ENCODE assay signal across 8 mouse cellular contexts in the genomic region with DNA sequence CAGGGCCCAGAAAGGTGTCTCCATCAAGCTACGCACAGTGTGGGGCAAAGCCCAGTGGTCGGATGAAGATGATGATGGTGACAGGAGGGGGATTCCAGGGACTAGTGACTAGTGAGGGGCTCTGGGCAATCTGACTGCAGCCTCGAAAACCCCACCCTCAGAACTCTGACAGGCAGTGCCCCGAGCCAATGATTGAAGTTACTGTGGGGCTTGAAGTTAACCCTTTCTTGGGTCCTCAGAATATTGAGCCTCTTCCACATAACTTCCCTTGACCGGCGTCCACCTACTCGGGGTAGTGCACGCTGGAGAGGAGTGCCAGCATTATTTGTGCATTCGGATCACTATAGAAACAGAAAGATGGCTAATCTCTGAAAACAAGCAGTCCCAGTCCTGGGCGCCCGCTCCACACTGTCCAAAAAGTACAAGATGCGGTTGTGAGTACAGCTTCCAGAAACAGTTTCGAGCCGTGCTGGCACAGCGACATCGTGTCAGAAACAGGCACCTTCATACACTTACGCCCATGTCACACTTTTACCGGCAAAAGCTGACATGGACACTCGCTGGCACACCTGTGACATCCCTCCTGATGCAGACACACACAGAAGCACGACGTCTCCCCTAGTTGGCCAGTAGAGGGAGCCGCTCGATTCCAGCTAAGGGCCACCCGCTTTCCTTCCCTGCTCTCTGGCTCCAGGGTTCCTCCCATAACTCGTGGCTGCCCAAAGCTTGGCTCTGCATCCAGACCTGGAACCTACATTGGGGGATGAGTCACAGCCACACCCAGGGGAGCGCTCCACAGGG. TPM values are rescaled to one million over a fixed set of nuclear protein-coding genes. Genes with fewer than 3 reads are reported as not detected.
DNase-seq lines count a peak whose midpoint lies in the region; ATAC-seq lines count a peak whose summit lies in the region.

No protein-coding gene starts in this region.

- peak overlapping the region; percentile 98 for H3K27ac ChIP-seq in hindbrain, embryonic 16.5 days (ENCODE audit: low read depth, low read length)

- ATAC-seq in hindbrain, embryonic 16.5 days: peak; percentile 68

- peak overlapping the region; percentile 96 for H3K4me2 ChIP-seq in hindbrain, embryonic 16.5 days (ENCODE audit: low read length)

- H3K9me3 ChIP-seq in hindbrain, embryonic 16.5 days (ENCODE audit: control insufficient read depth, low read length): no peaks in the 10 kb centered on the region

- peaks cover 27% of the 10 kb centered on the region for H3K4me1 ChIP-seq in hindbrain, embryonic 16.5 days (ENCODE audit: control insufficient read depth, insufficient read depth, low read depth, low read length)

- peak overlapping the region; percentile 90 for H3K9ac ChIP-seq in hindbrain, embryonic 16.5 days (ENCODE audit: low read depth, low read length)

- WGBS in hindbrain, embryonic 16.5 days: under 1% methylated on average over 26 of the region's 26 CpGs

- no peaks in the 10 kb centered on the region for H3K27me3 ChIP-seq in hindbrain, embryonic 16.5 days (replicated peaks; ENCODE audit: control insufficient read depth, insufficient read depth, low read length)

- peak; percentile 93 for DNase-seq in ZHBTc4 (ENCODE audit: low read depth, low spot score)
- DNase-seq in cerebellum, postnatal 36 days: peak; percentile 88 to 93
- peak; percentile 96 for DNase-seq in gastrocnemius, adult 18-20 months (ENCODE audit: low spot score)
- peak; percentile 86 to 89 for DNase-seq in left cerebral cortex, adult 18-20 months (ENCODE audit: low spot score in 2 of 2)
- DNase-seq in lung, postnatal 4 days: peak; percentile 89 to 91
- DNase-seq in right cerebral cortex, adult 18-20 months: peak; percentile 91
- peak; percentile 83 for DNase-seq in urinary bladder, postnatal 25 days (ENCODE audit: low spot score)

- H3K4me3 ChIP-seq in hindbrain, embryonic 16.5 days (ENCODE audit: low read length): peak overlapping the region; percentile 65

- H3K36me3 ChIP-seq in hindbrain, embryonic 16.5 days (ENCODE audit: control insufficient read depth, insufficient read depth, low read length): no peaks in the 10 kb centered on the region

RNA-seq across cellular contexts. Expression of a gene that starts 2.8 kb away (rescaled TPM):
- total RNA-seq in gastrocnemius, adult 18-20 months (2021): 10 to 100 TPM; 36.0 to 36.6 TPM
- 9.7 and 11.1 TPM in 2 replicates for polyA plus RNA-seq in hindbrain, embryonic 16.5 days (2015; fragmentation: Nextera tagmentation; extraction: Ambion mirVana)
- 10 to 100 TPM; 59.1 to 62.5 TPM for total RNA-seq in left cerebral cortex, adult 18-20 months (2021)

RNA-seq across cellular contexts. Expression of a gene that starts 25.1 kb away (rescaled TPM):
- total RNA-seq in gastrocnemius, adult 18-20 months (2021): under 1 TPM; 0.43 to 0.83 TPM
- polyA plus RNA-seq in hindbrain, embryonic 16.5 days (2015; fragmentation: Nextera tagmentation; extraction: Ambion mirVana): not detected in 2 replicates
- total RNA-seq in left cerebral cortex, adult 18-20 months (2021): not detected

RNA-seq across cellular contexts. Expression of a gene that starts 38.9 kb away (rescaled TPM):
- total RNA-seq in gastrocnemius, adult 18-20 months (2021): not detected
- not detected in 2 replicates for polyA plus RNA-seq in hindbrain, embryonic 16.5 days (2015; fragmentation: Nextera tagmentation; extraction: Ambion mirVana)
- total RNA-seq in left cerebral cortex, adult 18-20 months (2021): not detected

Comparison
In these comparisons a context has a peak if more than half of its experiments do, and no peak if none do; other contexts are left out.
1. Peak in every context shown above with its lines: DNase-seq, ATAC-seq, H3K4me3 ChIP-seq and H3K27ac ChIP-seq.